Mouse (Mus musculus) gastrocnemius, postnatal 36 days (tissue): ENCODE measurements around the gene Dyrk1b. TPM values are rescaled to one million over a fixed set of nuclear protein-coding genes. Genes with fewer than 3 reads are reported as not detected.
"Not testable (repeated sequence)": the region's sequence is repeated elsewhere in the genome, so short reads cannot be mapped to it uniquely, and the experiment has no call there.

ENCODE experiments used
- DNase-seq, 2 experiments: peaks; one replicate each; pipeline ENCODE4 v3.0.0; 2022
- intact Hi-C: fragments of 180-260 bp; cut with DNase I; formaldehyde crosslinking; loops from one replicate; pipeline ENCODE4 v1.15.1; 2025
- total RNA-seq, 2 experiments: library from RNA; stranded (reverse); gene quantifications; 2 replicates each; pipeline ENCODE4 v1.2.3; 2021

The Dyrk1b gene
- total RNA-seq, 2 experiments from 2014 or later: 82.4 to 90.6 TPM

- no peak for DNase-seq
- intact Hi-C loops: no loop called here
Observed at GRCm38 (mm10) chr7:28191489-28191888, 12.2 kb downstream of the Dyrk1b start.

DNA sequence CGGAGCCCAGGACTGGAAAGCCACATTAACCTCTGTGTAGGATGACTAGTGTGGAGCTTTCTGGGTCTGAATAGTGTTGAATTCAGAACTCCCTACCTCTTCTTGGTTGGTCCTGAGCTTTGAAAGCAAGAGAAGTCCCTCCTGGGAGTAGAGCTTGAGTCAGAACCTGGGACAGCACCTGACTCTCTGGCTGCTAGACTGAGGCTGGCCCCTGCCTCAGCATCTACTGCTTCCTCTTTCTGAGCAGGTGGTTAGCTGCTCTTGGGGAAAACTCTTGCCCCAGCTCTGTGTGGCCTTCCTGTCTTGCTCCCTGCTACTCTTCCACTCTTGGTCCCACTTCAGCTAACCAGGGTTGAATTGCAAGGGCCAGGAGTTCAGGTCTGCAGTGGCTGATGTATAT is 12.6 kb downstream of the Dyrk1b start:
- DNase-seq: no peak
- intact Hi-C loops: no loop called here

GRCm38 (mm10) chr7:28195414-28196098 is 16.3 kb downstream of the Dyrk1b start:
- intact Hi-C loops: loop anchor here (2.0 kb wide), 1 partner anchor 15 kb away; no protein-coding TSS in a partner anchor
- DNase-seq: no peak

DNA sequence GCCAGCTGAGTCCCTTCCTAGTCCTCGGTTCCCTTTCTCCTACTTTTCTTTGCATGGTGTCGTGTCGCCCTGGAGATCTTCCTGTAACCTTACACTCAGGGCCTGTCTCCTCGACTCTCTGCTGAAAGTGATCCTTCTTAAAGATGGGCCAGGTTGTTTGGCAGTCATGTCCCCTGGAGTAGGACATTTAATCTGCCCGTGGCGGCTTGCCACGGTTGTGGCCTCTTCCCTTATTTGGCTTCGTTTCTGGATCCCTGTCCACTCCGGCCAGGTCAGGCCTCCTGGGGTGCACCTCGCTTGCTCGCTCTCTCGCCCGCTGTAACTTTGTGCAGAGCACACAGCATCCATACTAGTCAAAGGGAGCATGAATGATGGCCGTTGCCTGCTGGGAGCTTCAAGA is 17.3 kb downstream of the Dyrk1b start:
- intact Hi-C loops: no loop called here
- peak; percentile 69 to 78 for DNase-seq

- no peak for DNase-seq
- intact Hi-C loops: no loop called here
Observed at GRCm38 (mm10) chr7:28199054-28199453, 19.8 kb downstream of the Dyrk1b start.

DNA sequence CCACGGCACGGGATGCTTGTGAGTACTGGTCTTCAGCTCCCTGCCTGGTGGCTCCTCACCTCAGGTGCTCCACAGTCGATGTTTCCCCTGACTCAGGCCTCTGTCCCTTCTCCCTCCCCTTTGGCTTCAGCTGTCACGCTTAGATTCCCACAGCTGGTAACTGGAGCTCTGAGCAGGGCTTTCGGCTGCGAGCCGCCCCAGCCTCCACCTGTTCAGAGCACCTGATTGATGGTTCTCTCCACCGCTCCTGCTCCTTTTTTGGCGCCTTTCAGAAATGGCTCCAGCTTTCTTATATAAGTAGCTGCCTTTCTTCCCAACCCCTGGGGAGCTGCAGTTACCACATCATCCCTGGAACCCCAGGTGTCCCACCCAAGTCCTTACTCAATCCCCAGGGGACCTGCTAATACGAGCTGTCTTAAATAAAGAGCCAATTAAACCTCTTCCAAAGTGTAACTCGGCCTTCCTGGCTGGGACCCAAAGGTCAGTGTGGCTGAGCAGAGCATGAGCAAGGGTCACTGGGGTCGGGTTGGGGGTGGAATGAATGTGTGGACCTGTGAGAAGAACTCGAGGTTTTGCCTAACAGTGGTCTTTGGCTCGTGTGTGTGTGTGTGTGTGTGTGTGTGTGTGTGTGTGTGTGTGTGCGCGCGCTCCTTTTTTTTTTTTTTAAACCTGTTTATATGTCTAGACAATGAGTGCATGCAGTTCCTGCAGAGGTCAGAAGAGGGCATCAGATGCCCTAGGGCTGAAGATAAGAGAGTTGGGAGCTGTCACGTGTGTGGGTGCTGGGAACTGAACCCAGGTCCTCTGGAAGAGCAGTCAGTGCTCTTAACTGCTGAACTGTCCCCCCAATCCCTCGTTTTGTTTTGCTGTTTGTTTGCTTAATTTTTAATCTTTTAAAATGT is 24.2 kb downstream of the Dyrk1b start:
- intact Hi-C loops: no loop called here
- DNase-seq: peak; percentile 54 to 75

DNA sequence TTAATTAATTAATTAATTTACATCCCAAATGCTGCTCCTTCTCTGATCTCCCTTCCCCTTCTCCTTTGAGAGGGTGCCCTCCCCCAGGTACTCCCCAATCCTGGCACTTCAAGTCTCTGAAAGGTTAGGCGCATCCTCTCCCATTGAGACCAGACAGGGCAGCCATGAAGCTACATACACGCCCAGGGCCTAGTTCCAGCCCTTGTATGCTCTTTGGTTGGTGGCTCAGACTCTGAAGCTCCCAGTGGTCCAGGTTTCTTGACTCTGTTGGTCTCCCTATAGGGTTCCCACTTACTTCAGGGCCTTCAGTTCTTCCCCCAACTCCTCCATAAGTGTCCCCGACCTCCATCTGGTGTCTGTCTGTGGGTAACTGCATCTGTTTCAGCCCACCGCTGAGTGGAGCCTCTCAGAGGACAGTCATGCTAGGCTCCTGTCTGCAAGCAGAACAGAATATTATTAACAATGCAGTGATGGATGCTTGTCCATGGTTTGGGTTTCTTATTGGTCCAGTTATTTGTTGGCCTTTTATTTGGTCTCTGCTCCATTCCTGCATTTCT is 26.9 kb downstream of the Dyrk1b start:
- intact Hi-C loops: loop anchor here (2.0 to 5.0 kb wide), 2 partner anchors 37 to 154 kb away; partner anchors contain the start of genes Fbl and Psmc4
- no peak for DNase-seq

DNA sequence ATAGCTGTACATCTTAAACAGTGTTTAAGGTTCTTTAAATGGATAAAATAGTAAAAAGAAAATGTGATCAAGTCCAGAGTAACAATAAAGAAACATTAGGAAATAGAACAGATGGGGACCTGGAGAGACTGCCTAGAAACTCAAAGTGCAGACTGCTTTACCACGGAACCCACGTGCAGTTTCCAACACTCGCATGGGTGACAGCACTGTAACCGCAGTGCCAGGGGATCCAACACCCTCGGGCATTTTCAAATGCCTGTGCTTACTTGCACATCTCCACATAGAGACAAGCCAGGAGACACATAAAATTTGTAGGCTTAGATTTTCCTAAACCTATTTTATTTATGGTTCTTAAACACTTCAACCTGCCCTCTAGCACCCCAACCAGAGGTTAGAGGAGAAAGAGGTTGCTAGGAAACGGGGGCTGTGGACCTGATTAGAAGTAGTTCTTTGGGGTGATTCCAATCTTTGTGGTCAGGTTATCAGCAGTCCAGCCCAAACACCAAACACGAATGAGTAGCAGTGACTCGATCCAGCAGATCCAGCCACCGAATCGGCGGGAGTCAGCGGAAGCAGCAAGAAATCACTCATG is 29.2 kb downstream of the Dyrk1b start:
- intact Hi-C loops: loop anchor here (5.0 kb wide), 1 partner anchor 156 kb away; the partner anchor contains the start of gene Psmc4
- DNase-seq: no peak

- DNase-seq: peak; percentile 47 to 60
- intact Hi-C loops: loop anchor here (5.0 kb wide), 1 partner anchor 157 kb away; the partner anchor contains the start of gene Psmc4
Observed at GRCm38 (mm10) chr7:28208988-28209508, 29.8 kb downstream of the Dyrk1b start.

GRCm38 (mm10) chr7:28210731-28211130 is 31.5 kb downstream of the Dyrk1b start:
- no peak for DNase-seq
- intact Hi-C loops: loop anchor here (5.0 kb wide), 1 partner anchor 92 kb away; the partner anchor contains the start of gene Dll3

GRCm38 (mm10) chr7:28214142-28214541 is 34.9 kb downstream of the Dyrk1b start:
- peak; percentile 54 to 67 for DNase-seq
- intact Hi-C loops: loop anchor here (2.0 to 5.0 kb wide), 2 partner anchors 65 to 88 kb away; partner anchors contain the start of gene Dll3

DNA sequence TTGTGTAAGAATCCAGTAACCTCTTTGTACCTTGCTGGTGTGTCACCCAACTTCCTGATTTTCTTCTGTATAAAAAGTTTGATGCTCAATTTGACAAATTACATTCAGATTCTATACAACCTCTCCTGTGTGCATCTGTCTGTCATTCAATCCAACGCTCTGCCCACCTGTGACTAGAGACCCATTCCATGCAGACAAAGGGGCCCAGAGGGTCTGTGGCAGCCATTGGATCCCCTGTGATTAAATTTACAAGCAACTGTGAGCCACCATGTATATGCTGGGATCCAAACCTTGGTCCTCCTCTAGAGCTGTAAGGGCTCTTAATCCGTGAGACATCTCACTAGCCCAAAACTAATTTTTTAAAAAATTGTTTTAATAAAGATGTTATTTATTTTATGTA is 36.7 kb downstream of the Dyrk1b start:
- DNase-seq: not testable (repeated sequence)

DNA sequence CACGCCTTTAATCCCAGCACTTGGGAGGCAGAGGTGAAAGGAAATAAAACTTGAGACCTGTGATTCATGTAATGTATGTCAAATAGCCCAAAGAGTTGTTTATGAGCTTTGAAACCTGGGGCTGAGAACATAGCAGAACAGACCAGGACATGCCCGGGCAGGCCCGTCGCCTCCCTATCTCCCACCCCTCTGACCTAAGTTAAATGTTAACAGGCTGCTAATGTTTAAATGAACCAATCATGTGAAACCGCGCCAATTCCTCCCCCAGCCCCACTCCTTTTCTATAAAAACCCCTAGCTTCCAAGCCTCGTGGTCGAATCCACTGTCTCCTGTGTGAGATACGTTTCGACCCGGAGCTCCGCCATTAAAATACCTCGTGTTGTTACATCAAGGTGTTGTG is 38.5 kb downstream of the Dyrk1b start:
- intact Hi-C loops, DNase-seq: not testable (repeated sequence)

More for the DNA sequence above, 36.7 kb downstream of the Dyrk1b start:
- intact Hi-C loops: loop anchor here (2.0 kb wide), 1 partner anchor 67 kb away; no protein-coding TSS in a partner anchor

- intact Hi-C loops: not testable (repeated sequence)
Observed at GRCm38 (mm10) chr7:28218951-28219740, 39.9 kb downstream of the Dyrk1b start.

GRCm38 (mm10) chr7:28226836-28227235 is 47.6 kb downstream of the Dyrk1b start:
- DNase-seq, intact Hi-C loops: not testable (repeated sequence)

More at GRCm38 (mm10) chr7:28218951-28219740, 39.9 kb downstream of the Dyrk1b start:
- DNase-seq: not testable (repeated sequence)

DNA sequence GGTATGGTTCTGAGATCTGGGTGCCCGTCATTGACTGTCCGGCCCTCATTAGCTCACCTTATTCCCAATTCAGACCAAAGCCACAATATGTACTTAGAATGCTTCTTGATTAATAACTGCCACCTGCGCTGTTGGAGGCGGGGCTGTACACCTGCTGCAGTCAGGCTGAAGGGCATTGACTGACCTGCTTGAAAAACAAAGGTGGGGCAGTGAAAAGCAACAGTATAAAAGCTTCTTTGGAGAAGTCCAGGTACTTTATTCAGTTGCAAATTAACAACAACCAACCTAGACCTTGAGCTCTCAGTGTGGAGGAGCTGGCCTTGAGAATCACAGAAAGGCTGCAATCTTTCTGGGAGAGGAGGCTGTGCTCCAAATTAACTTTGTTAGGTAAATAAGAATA is 48.2 kb downstream of the Dyrk1b start:
- DNase-seq, intact Hi-C loops: not testable (repeated sequence)
